30 mouse cellular contexts compared by ENCODE assay signal in genomic region chr1:161139496-161139895, GRCm38 (mm10). TPM values are rescaled to one million over a fixed set of nuclear protein-coding genes. Genes with fewer than 3 reads are reported as not detected.
DNase-seq lines count a peak whose midpoint lies in the region; ATAC-seq and TF ChIP-seq lines count a peak whose summit lies in the region.
"Had no signal": no experiment of that assay in that cellular context is flagged by ENCODE, and none has a peak within 500 bp of the region (broad histone marks: within the 10 kb centered on the region; RNA-seq: fewer than 3 reads in every experiment).

No protein-coding gene starts in this region.

- H3K36me3 ChIP-seq in liver, embryonic 14.5 days (replicated peaks; ENCODE audit: control insufficient read depth, insufficient read depth, low read depth): no peaks in the 10 kb centered on the region
- no peaks in the 10 kb centered on the region for H3K36me3 ChIP-seq in liver, embryonic 12.5 days
- H3K36me3 ChIP-seq in splenic B cell, adult 2 months (ENCODE audit: control insufficient read depth, insufficient read depth, low read length, poor library complexity, severe bottlenecking): no peaks in the 10 kb centered on the region
- no peaks in the 10 kb centered on the region for H3K36me3 ChIP-seq in limb, embryonic 10.5 days
- H3K36me3 ChIP-seq: intestine, embryonic 15.5 days; neural tube, embryonic 12.5 days had no signal

- no peak overlapping the region for H3K9ac ChIP-seq in liver, embryonic 14.5 days (replicated peaks)
- H3K9ac ChIP-seq in liver, embryonic 12.5 days: no peak overlapping the region
- H3K9ac ChIP-seq: intestine, embryonic 15.5 days; neural tube, embryonic 12.5 days had no signal

- peaks cover 4% of the 10 kb centered on the region; the same call in 1 of the 2 replicates for H3K27me3 ChIP-seq in liver, embryonic 14.5 days (ENCODE audit: control insufficient read depth, insufficient read depth, low read length)
- H3K27me3 ChIP-seq in liver, embryonic 12.5 days (replicated peaks): peaks cover 19% of the 10 kb centered on the region
- H3K27me3 ChIP-seq in splenic B cell, adult 2 months (ENCODE audit: control insufficient read depth, insufficient read depth, low read length, poor library complexity, severe bottlenecking): no peaks in the 10 kb centered on the region
- H3K27me3 ChIP-seq in limb, embryonic 10.5 days (ENCODE audit: low read depth, poor library complexity, severe bottlenecking): no peaks in the 10 kb centered on the region
- H3K27me3 ChIP-seq: intestine, embryonic 15.5 days; neural tube, embryonic 12.5 days had no signal

- no peak for TF ChIP-seq EP300 in liver, embryonic 14.5 days (IDR thresholded peaks at IDR 0.05; ENCODE audit: low read depth)

- H3K27ac ChIP-seq in liver, embryonic 14.5 days: no peak overlapping the region
- no peak overlapping the region for H3K27ac ChIP-seq in liver, embryonic 12.5 days
- no peak overlapping the region for H3K27ac ChIP-seq in limb, embryonic 10.5 days
- H3K27ac ChIP-seq: intestine, embryonic 15.5 days; kidney, postnatal 0 days; neural tube, embryonic 12.5 days had no signal

- 54% methylated on average over 2 of the region's 2 CpGs for WGBS in liver, embryonic 14.5 days (ENCODE audit: insufficient replicate concordance)
- 55% methylated on average over 2 of the region's 2 CpGs for WGBS in liver, embryonic 12.5 days (ENCODE audit: insufficient replicate concordance)
- 87% methylated on average over 2 of the region's 2 CpGs for WGBS in limb, embryonic 10.5 days

- TF ChIP-seq CTCF in liver, embryonic 14.5 days (IDR thresholded peaks at IDR 0.05; ENCODE audit: low read depth): no peak

- H3K9me3 ChIP-seq in liver, embryonic 14.5 days (ENCODE audit: control insufficient read depth, low read length): no peaks in the 10 kb centered on the region
- H3K9me3 ChIP-seq in liver, embryonic 12.5 days (replicated peaks): no peaks in the 10 kb centered on the region
- H3K9me3 ChIP-seq in limb, embryonic 10.5 days (replicated peaks): no peaks in the 10 kb centered on the region
- H3K9me3 ChIP-seq: intestine, embryonic 15.5 days; neural tube, embryonic 12.5 days had no signal

- DNase-seq in liver, embryonic 14.5 days (ENCODE audit: low read depth in 3 of 3, low spot score in 3 of 3): no peak
- DNase-seq in B cell, adult 2 months: peak; percentile 51 to 55
- DNase-seq in induced T-regulatory cell, adult 2 months (ENCODE audit: low read depth): peak; percentile 11
- DNase-seq in splenic B cell, adult 2 months (ENCODE audit: low read depth, low spot score): peak; percentile 78
- DNase-seq in limb, embryonic 10.5 days (ENCODE audit: low spot score): no peak
- DNase-seq in right cerebral cortex, adult 2 months (ENCODE audit: low spot score in 2 of 2): no peak
- DNase-seq: adrenal gland, adult 8-10 months; cerebellum, adult 8-10 months; cerebellum, postnatal 36 days; heart, postnatal 14 days; kidney, adult 8-10 months; kidney, postnatal 4 days; lung, adult 2 months; lung, postnatal 10 days; thymus, postnatal 14 days had no signal

- peak; percentile 28; the same call in 1 of the 2 replicates for ATAC-seq in liver, embryonic 14.5 days (ENCODE audit: insufficient read depth)
- no peak for ATAC-seq in liver, embryonic 12.5 days
- ATAC-seq: CD4-positive, CD25-positive, alpha-beta regulatory T cell, adult 4 months; forebrain, embryonic 16.5 days; hindbrain, embryonic 16.5 days; intestine, embryonic 15.5 days; midbrain, embryonic 16.5 days had no signal

- no peak overlapping the region for H3K4me3 ChIP-seq in liver, embryonic 14.5 days (ENCODE audit: insufficient read depth in 1 of 2, low read depth in 2 of 2, low read length in 2 of 2)
- H3K4me3 ChIP-seq in liver, embryonic 12.5 days: no peak overlapping the region
- no peak overlapping the region for H3K4me3 ChIP-seq in limb, embryonic 10.5 days
- H3K4me3 ChIP-seq: erythroblast, embryonic 14.5 days; intestine, embryonic 15.5 days; myocyte; neural tube, embryonic 12.5 days had no signal

- no peaks in the 10 kb centered on the region for H3K4me1 ChIP-seq in liver, embryonic 14.5 days (replicated peaks; ENCODE audit: control insufficient read depth in 2 of 2, insufficient read depth in 2 of 2, low read length in 1 of 2)
- peaks cover 5% of the 10 kb centered on the region for H3K4me1 ChIP-seq in liver, embryonic 12.5 days
- H3K4me1 ChIP-seq in limb, embryonic 10.5 days: peaks cover 6% of the 10 kb centered on the region

- no peak overlapping the region for H3K4me2 ChIP-seq in liver, embryonic 14.5 days (ENCODE audit: low read depth)
- no peak overlapping the region for H3K4me2 ChIP-seq in liver, embryonic 12.5 days
- H3K4me2 ChIP-seq: intestine, embryonic 15.5 days; midbrain, embryonic 11.5 days; neural tube, embryonic 12.5 days had no signal

RNA-seq across cellular contexts. Expression of gene Ankrd45, which starts 3.0 kb away (rescaled TPM):
- 0.02 TPM in 2 replicates for polyA plus RNA-seq in liver, embryonic 14.5 days (2012; rRNA removed)
- 0.09 TPM in 1 of 2 replicates, not detected in the other for polyA plus RNA-seq in liver, embryonic 14.5 days (2014; fragmentation: Nextera tagmentation; extraction: Ambion mirVana)
- not detected in 2 replicates for polyA plus RNA-seq in liver, embryonic 12.5 days (2016; fragmentation: Nextera tagmentation; extraction: Ambion mirVana)
- polyA plus RNA-seq in limb, embryonic 10.5 days (2016; fragmentation: Nextera tagmentation; extraction: Ambion mirVana): 3.2 and 4.4 TPM in 2 replicates
- polyA plus RNA-seq: CD4-positive, CD25-positive, alpha-beta regulatory T cell, adult 4 months; erythroblast, embryonic 14.5 days had no signal

RNA-seq across cellular contexts. Expression of gene Klhl20, which starts 8.2 kb away (rescaled TPM):
- polyA plus RNA-seq in liver, embryonic 14.5 days (2012; rRNA removed): 4.3 and 5.1 TPM in 2 replicates
- polyA plus RNA-seq in liver, embryonic 14.5 days (2014; fragmentation: Nextera tagmentation; extraction: Ambion mirVana): 4.6 and 5.2 TPM in 2 replicates
- 9.6 and 10.8 TPM in 2 replicates for polyA plus RNA-seq in liver, embryonic 12.5 days (2016; fragmentation: Nextera tagmentation; extraction: Ambion mirVana)
- polyA plus RNA-seq in limb, embryonic 10.5 days (2016; fragmentation: Nextera tagmentation; extraction: Ambion mirVana): 14.4 and 16.3 TPM in 2 replicates

RNA-seq across cellular contexts. Expression of gene Tex50, which starts 19.6 kb away (rescaled TPM):
- polyA plus RNA-seq in liver, embryonic 14.5 days (2012; rRNA removed): not detected in 2 replicates
- not detected in 2 replicates for polyA plus RNA-seq in liver, embryonic 14.5 days (2014; fragmentation: Nextera tagmentation; extraction: Ambion mirVana)
- polyA plus RNA-seq in liver, embryonic 12.5 days (2016; fragmentation: Nextera tagmentation; extraction: Ambion mirVana): not detected in 2 replicates
- 0.16 TPM in 1 of 2 replicates, not detected in the other for polyA plus RNA-seq in limb, embryonic 10.5 days (2016; fragmentation: Nextera tagmentation; extraction: Ambion mirVana)
- polyA plus RNA-seq: CD4-positive, CD25-positive, alpha-beta regulatory T cell, adult 4 months; embryonic facial prominence, embryonic 14.5 days; erythroblast, embryonic 14.5 days; hindbrain, embryonic 11.5 days; intestine, embryonic 15.5 days; limb, embryonic 11.5 days; lung, adult 2 months; midbrain, embryonic 11.5 days; myocyte; stomach, embryonic 16.5 days had no signal

Comparison
In these comparisons a context has a peak if more than half of its experiments do, and no peak if none do; other contexts are left out.
1. DNase-seq: peak in B cell, adult 2 months (2 of 2), induced T-regulatory cell, adult 2 months (single experiment) and splenic B cell, adult 2 months (single experiment); none in liver, embryonic 14.5 days (0 of 3), limb, embryonic 10.5 days (single experiment) and right cerebral cortex, adult 2 months (0 of 2).